Mouse (Mus musculus): ENCODE data around the gene Ccdc88a. TPM values are rescaled to one million over a fixed set of nuclear protein-coding genes. Genes with fewer than 3 reads are reported as not detected.

Gene Ccdc88a
- total and polyA plus RNA-seq, 3 experiments, result 4.0 to 225 (median 5.9) TPM

GRCm38 (mm10) chr11:29400374-29400773 lies 26.9 kb downstream of the Ccdc88a start:
- Histone ChIP-seq H3K27me3 (ENCODE audit: control insufficient read depth in 1 of 2, insufficient read depth in 2 of 2, low read length in 2 of 2) (no peaks in the 10 kb centered on the region), H3K79me2 (ENCODE audit: control insufficient read depth, insufficient read depth, low read length, poor library complexity) (no peaks in the 10 kb centered on the region), H3K27ac (ENCODE audit: control insufficient read depth, low read depth, low read length) (no peak overlapping the region), H3K4me1 (ENCODE audit: control insufficient read depth in 1 of 2, insufficient read depth in 2 of 2, low read length in 2 of 2) (peaks cover 2 to 3% of the 10 kb centered on the region in 2 experiments; a peak in 2 of 4 replicates), H3K4me3 (ENCODE audit: control insufficient read depth in 1 of 2, insufficient read depth in 1 of 2, low read depth in 2 of 2, low read length in 2 of 2) (no peak overlapping the region), H3K9ac (ENCODE audit: control insufficient read depth, low read depth, low read length, poor library complexity, severe bottlenecking) (no peak overlapping the region), H3K36me3 (ENCODE audit: control insufficient read depth in 1 of 2, insufficient read depth in 2 of 2, low read length in 2 of 2) (peaks cover 0 to 10% of the 10 kb centered on the region in 2 experiments; a peak in 2 of 4 replicates), H3K9me3 (replicated peaks; ENCODE audit: insufficient read depth, low read length) (no peaks in the 10 kb centered on the region)
- no peak for DNase-seq (ENCODE audit: low read depth, low spot score)
- TF ChIP-seq GABPA (IDR thresholded peaks at IDR 0.05; ENCODE audit: low read depth, low read length) (no peak), RAD21 (IDR thresholded peaks at IDR 0.05; ENCODE audit: low read depth, low read length) (no peak), ELF1 (IDR thresholded peaks at IDR 0.05; ENCODE audit: low read depth, low read length) (no peak), ZMIZ1 (IDR thresholded peaks at IDR 0.05; ENCODE audit: low read depth, low read length) (no peak), GATA1 (IDR thresholded peaks at IDR 0.05; ENCODE audit: low read depth, low read length) (no peak), CHD1 (IDR thresholded peaks at IDR 0.05; ENCODE audit: low read depth, low read length) (no peak), MAZ (IDR thresholded peaks at IDR 0.05; ENCODE audit: low read depth, low read length) (no peak), USF1 (IDR thresholded peaks at IDR 0.05; ENCODE audit: low read depth, low read length) (no peak), MYC (IDR thresholded peaks at IDR 0.05; ENCODE audit: low read depth, low read length) (no peak), USF2 (IDR thresholded peaks at IDR 0.05; ENCODE audit: borderline replicate concordance in 1 of 2, insufficient read depth in 1 of 2, low read depth in 1 of 2, low read length in 2 of 2) (no peak)

GRCm38 (mm10) chr11:29406292-29406691 lies 32.8 kb downstream of the Ccdc88a start:
- Histone ChIP-seq H3K4me1 (ENCODE audit: control insufficient read depth in 1 of 2, insufficient read depth in 2 of 2, low read length in 2 of 2) (no peaks in the 10 kb centered on the region), H3K4me3 (ENCODE audit: control insufficient read depth in 1 of 2, insufficient read depth in 1 of 2, low read depth in 2 of 2, low read length in 2 of 2) (no peak overlapping the region), H3K9me3 (replicated peaks; ENCODE audit: insufficient read depth, low read length) (no peaks in the 10 kb centered on the region), H3K36me3 (ENCODE audit: control insufficient read depth in 1 of 2, insufficient read depth in 2 of 2, low read length in 2 of 2) (peaks cover 0 to 2% of the 10 kb centered on the region in 2 experiments; a peak in 2 of 4 replicates), H3K27me3 (ENCODE audit: control insufficient read depth in 1 of 2, insufficient read depth in 2 of 2, low read length in 2 of 2) (no peaks in the 10 kb centered on the region), H3K27ac (ENCODE audit: control insufficient read depth, low read depth, low read length) (no peak overlapping the region), H3K79me2 (ENCODE audit: control insufficient read depth, insufficient read depth, low read length, poor library complexity) (no peaks in the 10 kb centered on the region), H3K9ac (ENCODE audit: control insufficient read depth, low read depth, low read length, poor library complexity, severe bottlenecking) (no peak overlapping the region)
- DNase-seq (ENCODE audit: low read depth, low spot score), result no peak
- no peak for TF ChIP-seq ELF1 (IDR thresholded peaks at IDR 0.05; ENCODE audit: low read depth, low read length)
- TF ChIP-seq ETS1 (IDR thresholded peaks at IDR 0.05; ENCODE audit: low read depth, low read length), result no peak
- no peak for TF ChIP-seq JUND (IDR thresholded peaks at IDR 0.05; ENCODE audit: low read depth, low read length)
- TF ChIP-seq SMC3 (IDR thresholded peaks at IDR 0.05; ENCODE audit: low read depth, low read length), result no peak
- no peak for TF ChIP-seq EP300 (IDR thresholded peaks at IDR 0.05; ENCODE audit: low read depth in 1 of 2, low read length in 2 of 2)
- TF ChIP-seq TBP (IDR thresholded peaks at IDR 0.05; ENCODE audit: low read depth, low read length), result no peak
- no peak for TF ChIP-seq NRF1 (IDR thresholded peaks at IDR 0.05; ENCODE audit: insufficient read depth, low read depth, low read length, poor library complexity, severe bottlenecking)
- no peak for TF ChIP-seq MXI1 (IDR thresholded peaks at IDR 0.05; ENCODE audit: low read depth, low read length)
- no peak for TF ChIP-seq MYB (IDR thresholded peaks at IDR 0.05; ENCODE audit: low read depth, low read length)
- no peak for TF ChIP-seq ZNF384 (IDR thresholded peaks at IDR 0.05; ENCODE audit: low read depth, low read length)
- no peak for TF ChIP-seq RCOR1 (IDR thresholded peaks at IDR 0.05; ENCODE audit: low read depth, low read length)

Measured in MEL (cell line).